Mouse (Mus musculus) embryo, embryonic 11 days (tissue): Measurements from ENCODE around the gene Ets2.

Experiments used
- DNase-seq: peaks from one replicate; pipeline ENCODE4 v3.0.0-alpha.2; 2015

The Ets2 gene

DNA sequence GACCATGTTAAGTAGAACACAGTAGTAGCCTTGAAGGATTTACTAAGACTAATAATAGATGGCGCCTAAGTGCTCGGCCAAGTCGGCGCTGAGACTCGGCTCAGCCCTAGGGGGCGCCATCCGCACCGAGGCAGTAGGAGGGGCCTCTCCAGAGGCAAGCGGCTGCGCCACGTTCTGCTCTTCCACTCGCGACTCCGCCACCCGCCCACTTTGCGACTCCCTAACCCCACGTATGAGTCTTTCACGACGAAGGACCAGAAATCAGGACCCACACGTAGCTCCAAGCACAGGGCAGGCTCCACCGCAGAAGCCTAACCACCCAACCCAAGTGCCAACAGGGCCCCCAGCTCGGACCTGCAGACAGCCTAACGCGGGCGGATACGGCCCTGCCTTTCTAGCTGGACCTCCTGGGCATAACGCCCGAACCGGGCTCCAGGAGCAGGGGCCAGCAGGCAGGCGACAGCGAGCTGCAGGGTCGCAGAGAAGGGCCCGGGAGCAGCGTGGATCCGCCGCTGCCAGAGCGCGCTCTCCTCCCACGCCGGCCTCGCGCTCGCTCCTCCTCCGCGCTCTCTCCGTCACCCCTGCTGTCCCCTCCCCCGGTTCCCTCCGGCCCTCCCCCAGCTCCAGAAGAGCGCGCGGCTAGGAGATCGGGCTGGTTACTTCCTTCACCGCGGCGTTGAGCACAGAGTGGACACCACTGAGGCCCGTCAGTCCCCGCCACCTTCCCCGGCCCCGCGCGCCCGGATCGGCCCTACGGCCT lies at the start of gene Ets2:
Gene Ets2, plus strand, starts transcription at position 274 of the 760 bp plus-strand sequence.
- DNase-seq: peak; percentile 91

DNA sequence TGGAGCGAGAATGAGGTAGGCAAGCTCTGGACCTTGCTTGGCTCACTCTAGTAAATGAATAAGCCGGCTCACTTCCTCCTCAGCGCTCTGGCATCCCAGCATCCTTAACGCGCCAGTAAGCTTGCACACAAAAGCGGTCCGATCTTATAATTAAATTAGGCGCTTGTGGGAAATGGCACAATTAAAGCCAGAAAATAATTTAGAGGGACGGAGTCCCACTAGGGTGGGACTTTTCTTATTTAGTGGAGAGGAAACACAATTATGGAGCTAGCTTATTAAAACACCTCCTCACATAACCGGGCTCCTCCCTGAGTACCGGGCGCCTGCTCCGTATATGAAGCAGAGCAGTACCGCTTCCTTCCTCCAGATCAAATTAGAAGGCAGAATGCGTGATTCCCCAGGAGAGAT lies 47.7 kb upstream of the Ets2 start:
- no peak for DNase-seq

DNA sequence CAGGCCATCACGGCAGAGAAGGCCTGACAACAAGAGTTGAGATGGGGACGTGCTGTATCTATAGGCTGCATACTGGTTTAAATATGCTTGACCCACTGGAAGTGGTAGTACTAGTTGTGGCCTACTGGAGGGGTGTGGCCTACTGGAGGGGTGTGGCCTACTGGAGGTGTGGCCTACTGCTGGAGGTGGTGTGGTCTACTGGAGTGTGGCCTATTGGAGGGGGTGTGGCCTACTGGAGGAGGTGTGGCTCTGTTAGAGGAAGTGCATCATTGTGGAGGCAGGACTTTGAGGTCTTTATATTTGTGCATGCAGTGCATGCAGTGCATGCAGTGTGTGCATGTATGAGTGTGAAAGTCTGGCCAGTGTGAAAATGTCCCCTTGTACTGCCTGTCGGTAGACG lies 45.3 kb upstream of the Ets2 start:
- no peak for DNase-seq

DNA sequence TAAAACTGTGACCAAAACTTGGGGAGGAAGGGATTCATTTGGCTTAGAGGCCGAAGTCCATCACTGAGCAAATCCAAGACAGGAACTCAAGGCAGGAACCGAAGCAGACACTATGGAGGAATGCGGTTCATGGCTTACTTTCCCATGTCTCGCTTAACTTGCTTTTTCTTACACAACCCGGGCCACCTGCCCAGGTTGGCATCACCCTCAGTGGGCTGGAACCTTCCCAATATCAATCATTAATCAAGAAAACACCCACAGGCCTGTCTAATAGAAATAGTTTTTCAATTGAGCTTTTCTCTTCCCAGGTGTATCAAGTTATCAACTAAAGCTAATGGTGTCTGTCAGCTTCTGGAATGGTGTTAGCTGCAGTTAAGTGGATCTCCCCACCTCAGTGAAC lies 44.7 kb upstream of the Ets2 start:
- no peak for DNase-seq

DNA sequence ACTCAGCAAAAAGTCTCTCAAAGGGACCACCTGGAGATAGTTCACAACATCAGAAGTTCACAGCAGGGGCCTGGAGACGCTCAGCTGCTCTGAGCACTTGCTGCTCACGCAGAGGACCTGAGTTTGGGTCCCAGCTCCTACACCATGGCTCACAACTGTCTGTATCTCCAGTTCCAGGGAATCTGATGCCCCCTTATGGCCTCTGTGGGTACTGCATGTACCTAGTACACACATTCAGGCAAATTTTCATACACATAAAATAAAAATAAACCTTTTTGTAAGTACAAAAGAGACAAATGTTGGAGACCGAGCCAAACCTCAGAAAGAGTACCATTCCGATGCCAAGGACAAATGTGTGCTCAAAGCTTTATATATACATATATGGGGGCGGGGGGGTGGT lies 44.1 kb upstream of the Ets2 start:
- DNase-seq: no peak

DNA sequence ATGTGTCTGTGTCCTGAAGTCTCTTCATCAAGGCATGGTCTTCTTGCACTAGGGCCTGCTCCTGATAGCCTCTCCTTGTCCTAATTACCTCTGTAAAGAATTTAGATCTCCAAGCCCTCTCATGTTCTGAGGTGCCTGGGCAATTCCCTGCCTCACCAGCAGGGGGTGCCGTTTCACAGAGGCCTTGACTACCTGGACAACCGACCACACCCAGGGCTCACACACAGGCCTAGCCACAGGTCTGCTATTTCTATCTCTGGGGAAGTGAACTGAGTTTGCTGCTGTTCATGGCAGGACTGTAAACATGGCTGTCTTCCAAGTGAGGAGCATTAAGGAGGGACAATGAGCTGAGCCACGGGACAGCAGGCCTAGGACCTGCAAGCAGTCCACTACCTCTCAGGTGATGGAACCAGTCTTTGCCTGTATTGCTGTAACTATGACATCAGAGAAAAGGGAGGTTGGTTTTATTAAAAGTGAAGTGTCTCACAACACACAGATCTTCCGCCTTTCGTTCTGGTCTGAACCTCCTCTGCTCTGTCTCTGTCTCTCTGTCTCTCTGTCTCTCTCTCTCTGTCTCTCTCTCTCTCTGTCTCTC lies 42.9 kb upstream of the Ets2 start:
- no peak for DNase-seq

DNA sequence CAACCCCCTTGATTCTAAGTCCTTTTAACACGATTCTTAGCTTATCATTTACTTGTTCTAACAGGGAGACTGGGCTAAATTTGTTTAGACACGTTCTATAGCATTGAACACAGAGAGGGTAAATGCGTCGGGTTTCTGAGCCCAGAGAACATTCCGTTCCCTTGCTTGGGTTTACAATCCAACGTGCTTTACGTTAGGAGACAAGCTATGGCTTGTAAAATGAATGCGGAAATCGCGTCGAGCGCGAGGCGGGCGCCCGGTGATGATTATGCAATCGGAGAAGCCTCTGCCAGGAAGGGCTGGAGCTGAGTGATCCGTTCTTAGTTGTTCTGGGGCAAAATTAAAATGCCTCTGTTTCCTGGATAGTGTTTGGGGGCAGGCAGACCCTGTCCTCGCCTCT lies 42.4 kb upstream of the Ets2 start:
- no peak for DNase-seq

DNA sequence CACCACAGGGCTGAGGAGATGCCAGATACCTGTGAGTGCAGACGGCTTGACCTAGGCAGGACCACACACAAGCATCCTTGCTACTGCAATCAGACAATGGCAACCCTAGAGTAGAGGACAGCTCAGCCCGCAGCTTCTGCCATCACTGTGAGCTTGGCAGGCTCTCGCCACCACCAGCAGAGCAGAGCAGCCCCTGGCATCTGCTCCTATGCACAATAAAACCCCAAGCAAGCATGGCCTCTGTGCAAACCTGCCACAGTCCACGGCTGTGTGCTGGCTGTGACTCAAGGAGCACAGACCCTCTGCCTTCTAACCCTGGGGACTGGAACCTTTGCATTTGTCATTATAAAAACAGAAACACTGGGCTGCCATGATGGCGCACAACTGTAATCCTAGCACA lies 41.0 kb upstream of the Ets2 start:
- DNase-seq: no peak

DNA sequence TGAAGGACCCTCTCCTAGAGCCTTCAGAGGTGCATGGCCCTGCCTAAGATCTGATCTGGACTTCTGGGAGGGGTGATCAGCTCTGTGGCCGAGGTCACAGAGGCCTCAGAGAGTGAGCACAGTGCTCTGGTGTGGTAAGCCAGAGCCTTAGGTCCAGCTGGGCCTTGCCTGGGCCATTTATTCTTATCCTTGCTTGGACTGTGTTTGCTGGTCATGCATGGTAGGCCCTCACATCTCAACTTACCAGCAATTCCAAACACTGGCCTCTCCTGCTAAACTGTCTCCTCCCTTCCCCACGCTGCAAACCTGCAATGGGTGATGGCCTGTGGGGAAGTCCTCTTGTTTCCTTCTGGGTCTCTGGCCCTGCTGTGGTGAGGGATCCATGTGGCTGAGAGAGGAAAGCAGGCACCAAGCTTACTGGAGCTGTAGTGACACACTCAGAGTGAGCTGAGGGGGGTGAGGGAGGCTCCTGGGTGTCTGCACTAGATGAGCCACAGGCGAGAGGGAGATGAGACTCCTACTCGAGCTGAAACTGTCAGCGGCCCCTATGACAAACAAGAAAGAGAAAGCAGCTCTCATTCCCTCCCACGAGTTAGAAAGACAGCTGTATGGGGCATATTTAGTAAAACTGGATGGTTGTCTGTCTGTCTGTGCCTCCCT lies 36.3 kb upstream of the Ets2 start:
- no peak for DNase-seq

DNA sequence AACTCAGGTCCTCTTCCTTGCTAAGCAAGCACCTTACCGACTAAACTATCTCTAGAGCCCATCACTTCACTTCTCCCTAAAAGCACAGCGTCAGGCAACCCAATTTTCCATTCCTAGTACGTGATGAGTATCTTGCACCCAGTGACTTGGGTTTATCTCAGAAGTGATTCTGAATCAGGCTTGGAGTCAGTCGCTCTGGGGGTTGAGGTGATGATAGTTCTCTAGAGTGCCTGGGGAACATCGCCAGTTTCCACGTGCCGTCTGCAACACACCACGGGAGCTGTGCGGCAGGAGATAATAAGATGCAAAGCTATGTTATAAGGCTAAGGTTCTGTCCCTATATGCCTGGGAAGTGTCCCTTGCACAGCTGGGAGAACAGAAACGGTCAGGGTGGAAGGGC lies 35.6 kb upstream of the Ets2 start:
- DNase-seq: no peak

DNA sequence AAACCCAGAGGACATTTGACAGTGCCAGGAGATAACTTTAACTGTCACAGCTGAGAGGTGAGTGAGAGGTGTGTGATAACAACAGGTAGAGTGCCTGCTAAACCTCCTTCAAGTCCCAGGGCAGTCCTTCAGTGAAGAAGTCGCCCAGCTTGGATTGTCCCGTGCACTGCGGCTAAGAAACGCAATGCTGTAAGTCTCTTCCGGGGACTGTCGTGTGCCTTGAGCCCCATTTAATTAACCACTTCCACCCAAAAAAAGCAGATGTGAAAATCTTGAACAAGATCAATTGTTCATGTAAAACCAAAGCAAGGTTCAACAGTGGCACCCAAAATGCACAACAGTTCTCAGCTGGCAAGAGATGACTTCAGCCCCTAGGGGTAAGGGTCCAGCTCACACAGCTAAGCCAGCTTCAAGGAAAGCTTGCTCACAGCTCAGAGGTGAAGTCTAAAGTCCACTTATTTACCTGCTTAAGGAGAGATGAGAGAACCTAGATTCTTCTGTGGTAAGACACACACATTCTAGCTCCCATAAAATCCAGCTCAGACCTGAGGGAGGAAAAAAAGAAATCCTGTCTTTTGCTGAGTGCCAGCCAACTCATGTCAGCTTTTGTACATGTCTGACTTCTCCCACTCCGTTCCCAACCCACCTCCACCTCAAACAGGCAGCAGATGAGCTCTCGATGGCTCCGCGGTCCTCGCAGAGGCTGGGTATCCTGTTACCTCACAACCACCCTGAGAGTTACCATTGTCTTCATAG lies 34.3 kb upstream of the Ets2 start:
- DNase-seq: no peak

DNA sequence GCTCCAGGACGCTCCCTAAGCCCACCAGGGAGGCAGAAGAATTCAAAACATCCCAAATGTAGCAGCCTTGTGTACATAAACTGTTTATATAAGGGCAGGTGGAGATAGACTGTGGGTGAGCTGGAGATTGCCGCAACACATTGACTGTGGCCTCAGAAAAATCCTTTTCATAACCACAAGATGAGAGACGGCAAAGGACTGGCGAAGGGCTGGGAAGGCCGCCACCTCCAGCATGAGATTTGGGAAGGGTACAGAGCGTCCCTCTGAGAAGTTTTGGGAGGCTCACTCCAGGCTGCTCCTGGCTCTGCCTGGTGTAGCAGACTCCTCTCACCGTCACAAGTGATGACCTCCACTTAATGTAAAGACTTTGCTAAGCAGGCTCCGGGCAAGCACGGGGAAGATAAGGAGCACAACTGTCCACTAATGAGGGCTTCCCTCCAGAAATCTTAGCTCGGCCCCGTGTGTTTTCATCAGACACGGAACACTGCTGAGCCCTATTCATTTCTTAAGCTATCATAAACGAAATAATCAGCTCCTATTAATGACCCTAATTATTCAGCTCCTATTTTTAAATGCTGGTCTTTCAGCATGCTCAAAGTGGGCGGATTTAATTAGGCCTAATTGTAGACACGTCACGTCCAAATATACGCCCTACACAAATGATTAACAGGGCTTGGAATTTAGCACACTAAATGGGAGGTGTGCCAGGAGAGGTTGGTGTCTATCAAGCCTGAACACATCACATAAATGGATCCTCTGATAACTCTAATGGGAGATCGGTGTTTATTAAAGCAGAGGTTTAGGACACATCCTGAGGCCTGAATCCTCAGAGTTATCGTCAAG lies 33.5 kb upstream of the Ets2 start:
- DNase-seq: no peak

DNA sequence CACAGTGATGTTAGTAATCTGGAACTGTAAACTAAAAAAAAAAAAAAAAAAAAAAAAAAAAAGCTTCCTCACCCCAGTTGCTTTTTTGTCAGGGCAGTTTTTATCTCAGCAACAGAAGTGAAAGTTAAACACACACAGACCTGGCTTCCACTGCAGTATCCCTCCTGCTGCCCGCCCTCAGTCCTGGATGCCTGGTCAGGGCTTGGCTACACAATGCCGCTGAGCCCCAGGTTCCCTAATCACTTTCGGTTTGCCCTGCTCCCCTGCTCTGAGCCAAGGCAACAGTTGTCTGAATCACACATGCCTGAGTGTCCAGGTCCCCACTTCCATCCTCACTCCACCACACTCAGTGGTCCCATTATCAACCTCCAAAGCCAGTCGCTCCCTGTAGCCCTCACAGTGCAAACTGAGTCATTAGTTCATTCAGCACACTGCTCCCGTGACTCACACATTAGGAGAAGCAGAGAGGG lies 27.4 kb upstream of the Ets2 start:
- DNase-seq: no peak

DNA sequence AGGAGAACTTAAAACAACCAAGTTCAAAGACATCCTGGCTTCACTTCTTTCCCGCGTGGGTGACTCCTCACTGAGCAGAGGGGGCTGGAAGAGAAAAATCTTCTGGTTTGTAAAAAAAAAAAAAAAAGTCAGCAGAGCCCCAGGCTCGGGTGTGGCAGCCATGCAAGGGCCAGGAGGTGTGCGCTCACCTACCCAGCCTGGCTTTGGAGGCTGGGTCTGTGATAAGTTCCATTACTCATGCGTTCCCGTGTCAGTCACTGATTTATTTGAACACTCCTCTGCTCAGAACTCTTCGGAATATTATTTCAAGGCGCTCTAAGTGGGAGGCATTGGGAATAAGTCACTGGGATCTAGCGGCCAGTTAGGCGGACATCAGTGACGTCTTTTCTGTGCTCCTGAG lies 26.7 kb upstream of the Ets2 start:
- no peak for DNase-seq

DNA sequence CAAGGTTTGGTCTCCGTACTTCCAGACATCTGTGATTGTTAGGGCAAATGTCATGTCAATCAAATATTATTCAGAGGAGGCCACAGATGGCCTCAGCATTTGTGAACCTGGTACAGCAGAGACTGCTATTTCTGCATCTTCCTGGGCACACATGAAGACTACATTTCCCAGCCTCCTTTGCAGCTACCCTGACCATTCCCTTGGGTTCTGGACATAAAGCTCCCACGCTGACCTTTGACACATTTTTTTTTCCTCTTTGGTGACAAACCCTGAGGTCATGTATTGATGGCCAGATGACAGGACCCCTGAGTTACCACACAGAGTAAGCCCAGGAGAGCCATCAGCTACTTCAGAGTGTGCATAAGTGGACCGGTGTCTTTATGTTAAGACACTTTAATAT lies 25.2 kb upstream of the Ets2 start:
- DNase-seq: peak; percentile 49

DNA sequence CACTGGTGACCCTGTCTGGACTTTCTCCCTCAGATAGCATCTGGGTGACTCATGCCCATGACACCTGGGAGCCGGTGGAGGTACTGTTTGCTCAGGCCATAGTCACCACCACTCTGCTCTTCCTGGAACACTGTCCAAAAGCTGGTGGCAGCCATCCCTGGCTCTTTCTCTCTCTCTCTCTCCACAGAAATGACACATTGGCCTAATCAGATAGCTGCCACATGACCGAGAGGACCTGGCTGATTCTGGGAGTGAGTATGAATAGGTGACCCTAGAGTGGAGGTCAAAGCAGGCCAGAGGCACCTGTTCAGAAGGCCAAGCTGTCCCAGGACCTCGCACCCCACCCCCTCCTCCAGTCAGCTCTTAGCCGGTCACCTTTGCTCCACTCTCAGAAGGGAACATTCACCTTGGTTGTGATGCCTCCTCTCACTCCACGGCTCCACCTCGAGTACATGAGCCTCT lies 19.4 kb upstream of the Ets2 start:
- DNase-seq: no peak

DNA sequence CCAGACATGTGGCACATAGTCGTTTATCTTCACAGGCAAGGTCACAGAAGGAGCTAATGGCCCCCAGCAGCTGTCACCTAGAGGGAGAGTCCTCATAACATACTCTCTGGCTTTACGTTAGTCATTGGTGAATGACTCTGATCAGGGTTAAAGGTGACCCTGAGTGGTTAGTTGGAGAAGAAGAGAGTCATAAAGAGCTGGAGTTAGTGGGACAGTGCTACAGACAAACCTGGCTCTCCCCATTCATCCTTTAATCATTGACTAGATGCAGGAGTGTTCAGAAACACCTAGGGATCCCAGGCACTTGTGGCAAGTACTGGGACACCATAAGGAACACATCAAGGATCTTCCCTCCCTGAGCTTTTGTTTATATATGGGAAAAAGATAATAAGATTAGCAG lies 16.1 kb upstream of the Ets2 start:
- peak; percentile 23 for DNase-seq

DNA sequence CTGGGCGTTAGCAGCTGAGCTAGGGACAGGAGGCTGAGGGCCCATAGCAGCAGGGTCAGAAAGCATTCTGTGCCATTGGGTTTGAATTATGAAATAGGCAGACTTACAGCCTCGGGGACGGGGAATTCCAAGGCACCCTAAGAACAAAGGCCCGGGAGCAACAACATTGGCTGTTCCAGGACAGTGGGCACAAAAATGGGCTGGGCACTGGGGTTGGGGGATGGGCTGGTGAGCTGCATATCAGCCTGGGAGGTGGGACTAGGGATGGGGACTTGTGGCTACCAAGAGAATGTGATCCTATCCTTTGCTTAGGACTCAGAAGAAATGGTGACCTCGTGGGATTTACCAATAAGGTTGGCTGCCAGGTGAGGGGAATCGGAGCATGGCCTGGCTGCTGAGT lies 15.6 kb upstream of the Ets2 start:
- no peak for DNase-seq

DNA sequence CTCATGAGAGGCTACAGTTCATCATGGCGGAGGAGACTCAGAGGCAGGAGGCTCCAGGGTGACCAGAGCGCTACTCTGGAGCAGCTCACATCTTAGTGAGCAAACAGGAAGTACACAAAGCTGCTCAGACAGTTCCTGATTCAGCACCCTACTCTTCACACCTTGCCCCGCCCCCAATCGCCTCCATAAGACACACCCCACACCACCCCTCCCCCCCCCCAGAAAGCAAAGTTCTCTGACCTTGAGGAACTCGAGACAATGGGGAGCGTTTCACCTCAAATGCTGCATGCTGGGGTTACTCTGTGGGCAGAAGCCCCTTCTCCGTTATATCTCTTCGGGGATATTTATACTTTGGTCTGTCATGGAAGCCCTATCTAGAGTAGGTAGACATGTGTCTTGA lies 15.0 kb upstream of the Ets2 start:
- DNase-seq: no peak

DNA sequence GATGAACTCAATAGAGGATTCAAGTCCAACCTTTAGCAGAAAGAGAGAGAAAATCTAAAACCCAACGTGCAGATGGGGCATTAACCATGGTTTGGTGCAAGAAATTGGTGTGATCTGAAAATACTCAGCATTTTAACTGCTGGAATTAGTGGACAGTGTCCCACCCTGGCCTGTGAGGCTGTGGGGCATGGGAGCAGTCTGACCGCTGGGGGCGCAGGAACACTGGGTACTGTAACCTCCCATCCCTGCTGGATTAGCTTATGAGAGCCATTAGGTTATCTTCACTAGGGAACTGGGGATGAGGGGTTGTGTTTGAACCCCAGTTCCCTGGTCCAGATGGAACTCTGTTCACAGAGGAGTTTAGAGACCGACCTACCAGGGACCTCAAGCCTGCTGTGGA lies 13.9 kb upstream of the Ets2 start:
- no peak for DNase-seq

DNA sequence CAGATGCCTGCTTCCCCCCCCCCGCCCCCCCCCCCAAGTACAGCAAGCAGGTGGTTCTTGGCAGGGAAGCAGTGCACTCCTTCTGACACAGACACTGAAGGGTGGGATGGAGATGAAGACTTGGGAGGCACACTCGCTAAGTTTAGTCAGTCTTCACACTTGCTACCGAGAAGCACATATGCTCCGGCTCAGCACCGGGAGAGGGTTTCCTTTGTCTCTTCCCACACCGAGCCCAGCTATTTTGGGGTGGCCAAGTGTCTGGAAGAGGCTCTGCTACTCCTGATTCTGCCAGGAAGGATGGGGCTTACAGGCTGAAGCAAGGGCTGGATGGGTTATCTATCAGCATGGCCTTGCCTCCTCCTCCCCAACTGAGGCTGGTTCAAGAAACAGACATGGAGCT lies 5.3 kb upstream of the Ets2 start:
- no peak for DNase-seq

DNA sequence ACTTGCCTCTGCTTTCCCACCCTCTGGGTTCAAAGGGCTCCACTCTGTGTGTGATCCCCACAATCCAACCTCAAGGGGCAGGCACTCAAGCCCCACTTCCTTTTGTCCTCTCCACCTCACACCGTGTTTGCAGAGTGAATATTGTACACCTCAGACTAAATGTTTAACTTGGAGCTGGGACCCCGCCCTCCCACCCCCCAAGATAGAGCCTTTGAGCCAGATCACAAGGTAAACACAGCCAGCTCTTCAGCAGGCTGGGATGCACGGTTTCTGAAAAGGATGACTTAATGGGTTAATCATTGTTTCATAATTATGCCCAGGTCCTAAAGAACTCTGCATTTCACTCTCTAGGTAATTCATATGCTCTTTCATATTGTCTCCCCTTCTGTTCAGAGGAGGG lies 2.2 kb upstream of the Ets2 start:
- no peak for DNase-seq

DNA sequence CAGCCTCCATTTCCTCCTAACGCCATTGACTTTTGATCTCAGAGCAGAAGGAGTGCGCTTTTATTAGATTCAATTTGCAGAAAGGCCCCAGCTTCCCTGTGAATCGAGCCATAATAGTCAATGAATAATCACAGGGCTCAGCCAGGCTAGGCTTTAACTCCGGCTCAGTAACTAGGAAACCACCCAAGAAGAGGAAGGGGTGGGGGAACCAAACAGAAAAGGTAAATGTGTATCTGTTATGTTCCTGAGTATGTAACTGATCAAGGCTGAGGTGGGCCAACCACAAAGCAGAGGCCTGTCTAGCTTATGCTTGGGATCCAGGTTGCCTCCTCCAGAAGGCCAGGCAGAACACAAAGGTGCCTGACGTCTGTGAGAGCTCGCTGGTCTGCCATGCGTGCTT lies 1.7 kb upstream of the Ets2 start:
- no peak for DNase-seq
